Comparison of ENCODE assay signal across 10 mouse cellular contexts in genomic region chr1:180571018-180571589, GRCm38 (mm10). TPM values are rescaled to one million over a fixed set of nuclear protein-coding genes. Genes with fewer than 3 reads are reported as not detected.
DNase-seq lines count a peak whose midpoint lies in the region; ATAC-seq and TF ChIP-seq lines count a peak whose summit lies in the region.
"Had no signal": no experiment of that assay in that cellular context is flagged by ENCODE, and none has a peak within 500 bp of the region (broad histone marks: within the 10 kb centered on the region; RNA-seq: fewer than 3 reads in every experiment).

No protein-coding gene starts in this region.

- TF ChIP-seq POLR2A in cortical plate, adult 2 months (IDR thresholded peaks at IDR 0.05; ENCODE audit: extremely low read depth, insufficient read depth, low read length), result no peak
- no peak for TF ChIP-seq POLR2A in cerebellum, adult 2 months (IDR thresholded peaks at IDR 0.05; ENCODE audit: borderline replicate concordance, insufficient read depth, low read length)

- H3K4me1 ChIP-seq in kidney, embryonic 16.5 days (ENCODE audit: insufficient read depth, low read length), result peaks cover 21% of the 10 kb centered on the region
- H3K4me1 ChIP-seq in cortical plate, adult 2 months (ENCODE audit: control insufficient read depth, insufficient read depth, low read length), result peaks cover 15% of the 10 kb centered on the region
- H3K4me1 ChIP-seq in hindbrain, embryonic 16.5 days (ENCODE audit: control insufficient read depth, insufficient read depth, low read depth, low read length), result peaks cover 19% of the 10 kb centered on the region
- H3K4me1 ChIP-seq in midbrain, embryonic 15.5 days, result peaks cover 27% of the 10 kb centered on the region
- peaks cover 5% of the 10 kb centered on the region; the same call in 1 of the 2 replicates for H3K4me1 ChIP-seq in cerebellum, adult 2 months (ENCODE audit: control insufficient read depth, insufficient read depth, low read length)

- H3K36me3 ChIP-seq in kidney, embryonic 16.5 days (ENCODE audit: insufficient read depth, low read length), result peaks cover 18% of the 10 kb centered on the region
- peaks cover 5% of the 10 kb centered on the region for H3K36me3 ChIP-seq in hindbrain, embryonic 16.5 days (ENCODE audit: control insufficient read depth, insufficient read depth, low read length)
- peaks cover 13% of the 10 kb centered on the region; the same call in 1 of the 2 replicates for H3K36me3 ChIP-seq in midbrain, embryonic 15.5 days (replicated peaks)

- WGBS in kidney, embryonic 16.5 days, result 63% methylated on average over 8 of the region's 8 CpGs
- WGBS in hindbrain, embryonic 16.5 days, result 72% methylated on average over 8 of the region's 8 CpGs
- WGBS in midbrain, embryonic 15.5 days, result 67% methylated on average over 8 of the region's 8 CpGs
- 80% methylated on average over 8 of the region's 8 CpGs for WGBS in cerebellum, adult 2 months

- no peak for ATAC-seq in kidney, embryonic 16.5 days (ENCODE audit: low FRiP score, low TSS enrichment)
- no peak for ATAC-seq in hindbrain, embryonic 16.5 days
- no peak for ATAC-seq in midbrain, embryonic 15.5 days (replicated peaks)

- H3K9me3 ChIP-seq in kidney, embryonic 16.5 days (ENCODE audit: low read length), result 0 out of 2 replicates have a peak, but pooled peaks cover 8% of the 10 kb centered on the region
- no peaks in the 10 kb centered on the region for H3K9me3 ChIP-seq in hindbrain, embryonic 16.5 days (ENCODE audit: control insufficient read depth, low read length)
- no peaks in the 10 kb centered on the region for H3K9me3 ChIP-seq in midbrain, embryonic 15.5 days

- H3K9ac ChIP-seq in kidney, embryonic 16.5 days (replicated peaks; ENCODE audit: low read length), result no peak overlapping the region
- peak overlapping the region; percentile 30; the same call in 1 of the 2 replicates for H3K9ac ChIP-seq in hindbrain, embryonic 16.5 days (ENCODE audit: low read depth, low read length)
- no peak overlapping the region for H3K9ac ChIP-seq in midbrain, embryonic 15.5 days

- H3K4me3 ChIP-seq in kidney, embryonic 16.5 days (ENCODE audit: low read length), result no peak overlapping the region
- H3K4me3 ChIP-seq in cortical plate, adult 2 months (ENCODE audit: insufficient read depth, low read length), result peak overlapping the region; percentile 11; the same call in 1 of the 2 replicates
- H3K4me3 ChIP-seq in hindbrain, embryonic 16.5 days (ENCODE audit: low read length), result peak overlapping the region; percentile 7; the same call in 1 of the 2 replicates
- H3K4me3 ChIP-seq in midbrain, embryonic 15.5 days, result peak overlapping the region; percentile 80; the same call in 1 of the 2 replicates
- H3K4me3 ChIP-seq in cerebellum, adult 2 months (replicated peaks; ENCODE audit: insufficient read depth, low read depth, low read length), result no peak overlapping the region

- TF ChIP-seq CTCF in cortical plate, adult 2 months (IDR thresholded peaks at IDR 0.05; ENCODE audit: extremely low read depth, insufficient read depth, low read length), result no peak
- TF ChIP-seq CTCF in cerebellum, adult 2 months (IDR thresholded peaks at IDR 0.05; ENCODE audit: borderline replicate concordance, insufficient read depth, low read depth, low read length), result no peak

- H3K27ac ChIP-seq in kidney, embryonic 16.5 days (ENCODE audit: low read length), result no peak overlapping the region
- H3K27ac ChIP-seq in cortical plate, adult 2 months (ENCODE audit: insufficient read depth, low read length), result no peak overlapping the region
- no peak overlapping the region for H3K27ac ChIP-seq in hindbrain, embryonic 16.5 days (ENCODE audit: low read depth, low read length)
- H3K27ac ChIP-seq in midbrain, embryonic 15.5 days, result no peak overlapping the region
- H3K27ac ChIP-seq in cerebellum, adult 2 months (ENCODE audit: insufficient read depth, low read length), result no peak overlapping the region
- H3K27ac ChIP-seq: kidney, postnatal 0 days had no signal

- H3K4me2 ChIP-seq in kidney, embryonic 16.5 days (replicated peaks; ENCODE audit: low read depth, low read length), result peak overlapping the region; percentile 94; the same call in 1 of the 2 replicates
- peak overlapping the region; percentile 87 for H3K4me2 ChIP-seq in hindbrain, embryonic 16.5 days (ENCODE audit: low read length)
- peak overlapping the region; percentile 68 for H3K4me2 ChIP-seq in midbrain, embryonic 15.5 days

- H3K27me3 ChIP-seq in kidney, embryonic 16.5 days (ENCODE audit: insufficient read depth, low read length), result no peaks in the 10 kb centered on the region
- H3K27me3 ChIP-seq in hindbrain, embryonic 16.5 days (replicated peaks; ENCODE audit: control insufficient read depth, insufficient read depth, low read length), result no peaks in the 10 kb centered on the region
- H3K27me3 ChIP-seq in midbrain, embryonic 15.5 days (replicated peaks), result no peaks in the 10 kb centered on the region
- no peaks in the 10 kb centered on the region for H3K27me3 ChIP-seq in cerebellum, adult 2 months (ENCODE audit: control insufficient read depth, insufficient read depth, low read length)

- DNase-seq in kidney, postnatal 10 days, result no peak
- DNase-seq in frontal cortex, postnatal 36 days (ENCODE audit: low spot score in 2 of 2), result no peak
- no peak for DNase-seq in spleen, postnatal 36 days (ENCODE audit: low spot score in 2 of 2)
- DNase-seq in cerebellum, adult 2 months, result no peak
- DNase-seq: heart, adult 11 months had no signal

RNA-seq across cellular contexts. Expression of gene Parp1, which starts 2.4 kb away (rescaled TPM):
- 165 TPM in 2 replicates for polyA plus RNA-seq in kidney, embryonic 16.5 days (2015; fragmentation: Nextera tagmentation; extraction: Ambion mirVana)
- 55.9 and 62.9 TPM in 2 replicates for polyA plus RNA-seq in cortical plate, adult 2 months (2012; rRNA removed)
- polyA plus RNA-seq in hindbrain, embryonic 16.5 days (2015; fragmentation: Nextera tagmentation; extraction: Ambion mirVana), result 80.2 and 91.9 TPM in 2 replicates
- 95.9 and 96.2 TPM in 2 replicates for polyA plus RNA-seq in midbrain, embryonic 15.5 days (2015; fragmentation: Nextera tagmentation; extraction: Ambion mirVana)
- 58.1 and 63.1 TPM in 2 replicates for polyA plus RNA-seq in cerebellum, adult 2 months (2012; rRNA removed)

Comparison
In these comparisons a context has a peak if more than half of its experiments do, and no peak if none do; other contexts are left out.
1. H3K4me3 ChIP-seq: peak in cortical plate, adult 2 months (single experiment), hindbrain, embryonic 16.5 days (single experiment) and midbrain, embryonic 15.5 days (single experiment); none in kidney, embryonic 16.5 days (single experiment) and cerebellum, adult 2 months (single experiment).
2. Peak in every context shown above with its lines, with median percentiles within 50 percentile points of each other: H3K4me2 ChIP-seq.